Mouse (Mus musculus): Measurements from ENCODE around the gene Rnaseh2b. TPM values are rescaled to one million over a fixed set of nuclear protein-coding genes. Genes with fewer than 3 reads are reported as not detected.

The Rnaseh2b gene
- polyA plus RNA-seq, 1 experiment from 2014 or later: 65.0 TPM

GRCm38 (mm10) chr14:62291406-62291987 lies 892 bp upstream of the Rnaseh2b start:
- Histone ChIP-seq H3K4me2 (replicated peaks; ENCODE audit: low read depth, low read length) (no peak overlapping the region), H3K27ac (ENCODE audit: low read length) (no peak overlapping the region), H3K9ac (replicated peaks; ENCODE audit: low read depth, low read length) (no peak overlapping the region), H3K4me1 (ENCODE audit: control insufficient read depth, insufficient read depth, low read length) (peaks cover 3% of the 10 kb centered on the region; the same call in 1 of the 2 replicates), H3K4me3 (ENCODE audit: low read depth, low read length) (no peak overlapping the region), H3K9me3 (ENCODE audit: control insufficient read depth, low read depth, low read length) (no peaks in the 10 kb centered on the region), H3K36me3 (ENCODE audit: control insufficient read depth, insufficient read depth, low read length) (no peaks in the 10 kb centered on the region), H3K27me3 (ENCODE audit: control insufficient read depth, insufficient read depth, low read length) (no peaks in the 10 kb centered on the region)
- no peak for ATAC-seq (ENCODE audit: insufficient number of reproducible peaks, insufficient read depth, low FRiP score, low read depth)
- 84% methylated on average over 1 of the region's 1 CpGs for WGBS

GRCm38 (mm10) chr14:62292166-62292487 lies 262 bp upstream of the Rnaseh2b start:
- no peaks in the 10 kb centered on the region for H3K9me3 ChIP-seq (ENCODE audit: control insufficient read depth, low read depth, low read length)
- H3K4me1 ChIP-seq (ENCODE audit: control insufficient read depth, insufficient read depth, low read length): peaks cover 3% of the 10 kb centered on the region; the same call in 1 of the 2 replicates
- no peaks in the 10 kb centered on the region for H3K36me3 ChIP-seq (ENCODE audit: control insufficient read depth, insufficient read depth, low read length)
- ATAC-seq (ENCODE audit: insufficient number of reproducible peaks, insufficient read depth, low FRiP score, low read depth): no peak
- no peak overlapping the region for H3K27ac ChIP-seq (ENCODE audit: low read length)
- peak overlapping the region; percentile 42 for H3K4me3 ChIP-seq (ENCODE audit: low read depth, low read length)
- peak overlapping the region; percentile 99 for H3K4me2 ChIP-seq (replicated peaks; ENCODE audit: low read depth, low read length)
- WGBS: 15% methylated on average over 3 of the region's 7 CpGs
- peak overlapping the region; percentile 40; the same call in 1 of the 2 replicates for H3K9ac ChIP-seq (replicated peaks; ENCODE audit: low read depth, low read length)
- no peaks in the 10 kb centered on the region for H3K27me3 ChIP-seq (ENCODE audit: control insufficient read depth, insufficient read depth, low read length)

GRCm38 (mm10) chr14:62298808-62299207 lies 6.4 kb downstream of the Rnaseh2b start:
- H3K4me3 ChIP-seq (ENCODE audit: low read depth, low read length): no peak overlapping the region
- 86% methylated on average over 1 of the region's 1 CpGs for WGBS

GRCm38 (mm10) chr14:62300031-62300430 lies 7.6 kb downstream of the Rnaseh2b start:
- no peaks in the 10 kb centered on the region for H3K36me3 ChIP-seq (ENCODE audit: control insufficient read depth, insufficient read depth, low read length)
- no peaks in the 10 kb centered on the region for H3K9me3 ChIP-seq (ENCODE audit: control insufficient read depth, low read depth, low read length)
- H3K27ac ChIP-seq (ENCODE audit: low read length): no peak overlapping the region
- H3K4me1 ChIP-seq (ENCODE audit: control insufficient read depth, insufficient read depth, low read length): 0 out of 2 replicates have a peak, but pooled peaks cover 3% of the 10 kb centered on the region
- H3K4me2 ChIP-seq (replicated peaks; ENCODE audit: low read depth, low read length): no peak overlapping the region
- no peak overlapping the region for H3K9ac ChIP-seq (replicated peaks; ENCODE audit: low read depth, low read length)
- no peak for ATAC-seq (ENCODE audit: insufficient number of reproducible peaks, insufficient read depth, low FRiP score, low read depth)
- H3K4me3 ChIP-seq (ENCODE audit: low read depth, low read length): no peak overlapping the region
- H3K27me3 ChIP-seq (ENCODE audit: control insufficient read depth, insufficient read depth, low read length): no peaks in the 10 kb centered on the region
- WGBS: 70% methylated on average over 3 of the region's 3 CpGs

More at GRCm38 (mm10) chr14:62298808-62299207, 6.4 kb downstream of the Rnaseh2b start:
- H3K36me3 ChIP-seq (ENCODE audit: control insufficient read depth, insufficient read depth, low read length): no peaks in the 10 kb centered on the region
- H3K4me1 ChIP-seq (ENCODE audit: control insufficient read depth, insufficient read depth, low read length): 0 out of 2 replicates have a peak, but pooled peaks cover 3% of the 10 kb centered on the region
- no peak for ATAC-seq (ENCODE audit: insufficient number of reproducible peaks, insufficient read depth, low FRiP score, low read depth)
- H3K27ac ChIP-seq (ENCODE audit: low read length): no peak overlapping the region
- no peak overlapping the region for H3K9ac ChIP-seq (replicated peaks; ENCODE audit: low read depth, low read length)
- no peaks in the 10 kb centered on the region for H3K27me3 ChIP-seq (ENCODE audit: control insufficient read depth, insufficient read depth, low read length)
- no peak overlapping the region for H3K4me2 ChIP-seq (replicated peaks; ENCODE audit: low read depth, low read length)
- H3K9me3 ChIP-seq (ENCODE audit: control insufficient read depth, low read depth, low read length): no peaks in the 10 kb centered on the region

- Histone ChIP-seq H3K9ac (replicated peaks; ENCODE audit: low read depth, low read length) (no peak overlapping the region), H3K36me3 (ENCODE audit: control insufficient read depth, insufficient read depth, low read length) (no peaks in the 10 kb centered on the region), H3K27me3 (ENCODE audit: control insufficient read depth, insufficient read depth, low read length) (no peaks in the 10 kb centered on the region), H3K4me3 (ENCODE audit: low read depth, low read length) (no peak overlapping the region), H3K4me2 (replicated peaks; ENCODE audit: low read depth, low read length) (no peak overlapping the region), H3K9me3 (ENCODE audit: control insufficient read depth, low read depth, low read length) (no peaks in the 10 kb centered on the region), H3K27ac (ENCODE audit: low read length) (no peak overlapping the region), H3K4me1 (ENCODE audit: control insufficient read depth, insufficient read depth, low read length) (no peaks in the 10 kb centered on the region)
- WGBS: 77% methylated on average over 1 of the region's 1 CpGs
- no peak for ATAC-seq (ENCODE audit: insufficient number of reproducible peaks, insufficient read depth, low FRiP score, low read depth)
These were observed 15.2 kb downstream of the Rnaseh2b start for GRCm38 (mm10) chr14:62307555-62307954.

- Histone ChIP-seq H3K36me3 (ENCODE audit: control insufficient read depth, insufficient read depth, low read length) (no peaks in the 10 kb centered on the region), H3K27me3 (ENCODE audit: control insufficient read depth, insufficient read depth, low read length) (no peaks in the 10 kb centered on the region), H3K9me3 (ENCODE audit: control insufficient read depth, low read depth, low read length) (no peaks in the 10 kb centered on the region), H3K9ac (replicated peaks; ENCODE audit: low read depth, low read length) (no peak overlapping the region), H3K4me2 (replicated peaks; ENCODE audit: low read depth, low read length) (no peak overlapping the region), H3K4me3 (ENCODE audit: low read depth, low read length) (no peak overlapping the region), H3K27ac (ENCODE audit: low read length) (no peak overlapping the region), H3K4me1 (ENCODE audit: control insufficient read depth, insufficient read depth, low read length) (no peaks in the 10 kb centered on the region)
- no peak for ATAC-seq (ENCODE audit: insufficient number of reproducible peaks, insufficient read depth, low FRiP score, low read depth)
- 33% methylated on average over 2 of the region's 2 CpGs for WGBS
These were observed 16.6 kb downstream of the Rnaseh2b start for GRCm38 (mm10) chr14:62309026-62309425.

GRCm38 (mm10) chr14:62311672-62312071 lies 19.3 kb downstream of the Rnaseh2b start:
- Histone ChIP-seq H3K9ac (replicated peaks; ENCODE audit: low read depth, low read length) (no peak overlapping the region), H3K4me1 (ENCODE audit: control insufficient read depth, insufficient read depth, low read length) (no peaks in the 10 kb centered on the region), H3K36me3 (ENCODE audit: control insufficient read depth, insufficient read depth, low read length) (no peaks in the 10 kb centered on the region), H3K4me2 (replicated peaks; ENCODE audit: low read depth, low read length) (no peak overlapping the region), H3K27me3 (ENCODE audit: control insufficient read depth, insufficient read depth, low read length) (no peaks in the 10 kb centered on the region), H3K9me3 (ENCODE audit: control insufficient read depth, low read depth, low read length) (no peaks in the 10 kb centered on the region), H3K27ac (ENCODE audit: low read length) (no peak overlapping the region), H3K4me3 (ENCODE audit: low read depth, low read length) (no peak overlapping the region)
- 88% methylated on average over 1 of the region's 1 CpGs for WGBS
- ATAC-seq (ENCODE audit: insufficient number of reproducible peaks, insufficient read depth, low FRiP score, low read depth): no peak

- Histone ChIP-seq H3K4me1 (ENCODE audit: control insufficient read depth, insufficient read depth, low read length) (peaks cover 6% of the 10 kb centered on the region; the same call in 1 of the 2 replicates), H3K4me2 (replicated peaks; ENCODE audit: low read depth, low read length) (no peak overlapping the region), H3K36me3 (ENCODE audit: control insufficient read depth, insufficient read depth, low read length) (no peaks in the 10 kb centered on the region), H3K9ac (replicated peaks; ENCODE audit: low read depth, low read length) (no peak overlapping the region), H3K9me3 (ENCODE audit: control insufficient read depth, low read depth, low read length) (no peaks in the 10 kb centered on the region), H3K27ac (ENCODE audit: low read length) (no peak overlapping the region), H3K4me3 (ENCODE audit: low read depth, low read length) (no peak overlapping the region), H3K27me3 (ENCODE audit: control insufficient read depth, insufficient read depth, low read length) (no peaks in the 10 kb centered on the region)
- WGBS: 49% methylated on average over 6 of the region's 6 CpGs
- ATAC-seq (ENCODE audit: insufficient number of reproducible peaks, insufficient read depth, low FRiP score, low read depth): no peak; the same call in 1 of the 2 replicates
These were observed 30.4 kb downstream of the Rnaseh2b start for GRCm38 (mm10) chr14:62322581-62323344.
